Mouse (Mus musculus): Measurements from ENCODE around the gene Lin37.

DNA sequence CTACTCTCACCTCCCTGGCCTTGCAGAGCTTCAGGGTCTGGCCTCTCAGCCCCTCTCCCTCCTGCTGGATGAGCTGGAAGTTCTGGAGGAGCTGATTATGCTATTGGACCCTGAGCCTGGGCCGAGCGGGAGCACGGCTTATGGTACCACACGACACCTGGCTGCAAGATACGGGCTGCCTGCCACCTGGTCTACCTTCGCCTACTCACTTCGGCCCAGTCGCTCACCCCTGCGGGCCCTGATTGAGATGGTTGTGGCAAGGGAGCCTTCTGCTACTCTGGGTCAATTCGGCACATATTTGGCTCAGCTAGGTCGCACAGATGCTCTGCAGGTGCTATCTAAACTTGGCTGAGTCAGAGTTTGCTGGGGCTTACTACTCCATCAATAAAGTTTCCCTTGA, 7.9 kb upstream of the Lin37 start:
- TF ChIP-seq CTCF (conservative IDR thresholded peaks at IDR 0.05; ENCODE audit: insufficient read depth, insufficient read length, low read depth, low read length) (no peak), POLR2A (IDR thresholded peaks at IDR 0.05; ENCODE audit: low read depth, low read length) (no peak)
